Mouse (Mus musculus): ENCODE measurements around the gene Parm1. TPM values are rescaled to one million over a fixed set of nuclear protein-coding genes. Genes with fewer than 3 reads are reported as not detected.

The Parm1 gene
- total and polyA plus RNA-seq, 3 experiments: 0.69 to 6.2 (median 4.4) TPM

DNA sequence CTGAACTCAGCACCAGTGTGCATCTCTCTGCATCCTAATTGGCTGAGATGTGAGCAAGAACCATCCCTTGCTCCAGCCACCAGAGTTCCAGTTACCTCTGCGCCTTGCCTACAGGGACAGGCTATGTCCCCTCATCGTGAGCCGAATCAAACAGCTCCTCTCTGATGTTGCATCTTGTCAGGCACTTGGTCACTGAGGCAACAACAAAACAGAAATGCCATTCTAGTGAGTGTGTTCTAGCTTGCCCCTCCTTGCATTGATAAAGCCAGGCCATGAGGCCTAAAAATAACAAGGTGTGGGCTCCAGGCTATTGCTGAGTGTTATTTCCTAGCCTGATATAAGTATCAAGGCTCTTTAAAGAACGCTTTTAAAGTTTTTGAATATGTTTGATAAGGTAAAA, 64.4 kb downstream of the Parm1 start:
- peaks cover 9% of the 10 kb centered on the region for H3K36me3 ChIP-seq (replicated peaks)
- TF ChIP-seq TAL1 (conservative IDR thresholded peaks at IDR 0.05; ENCODE audit: low read depth, low read length): no peak
- TF ChIP-seq POLR2AphosphoS5 (IDR thresholded peaks at IDR 0.05; ENCODE audit: insufficient replicate concordance, low read depth, low read length): no peak
- TF ChIP-seq GATA1 (IDR thresholded peaks at IDR 0.05; ENCODE audit: borderline replicate concordance, low read length): no peak
- no peak for TF ChIP-seq GATA2 (IDR thresholded peaks at IDR 0.05; ENCODE audit: borderline replicate concordance, low read depth, low read length)
- TF ChIP-seq CTCF (IDR thresholded peaks at IDR 0.05; ENCODE audit: low read depth, low read length): no peak
- DNase-seq (ENCODE audit: low spot score): no peak
- no peaks in the 10 kb centered on the region for H3K9me3 ChIP-seq (replicated peaks)
- H3K4me1 ChIP-seq (ENCODE audit: insufficient read depth, low read depth, low read length): no peaks in the 10 kb centered on the region
- ATAC-seq (ENCODE audit: extremely low read depth, insufficient number of reproducible peaks, low FRiP score, poor library complexity, severe bottlenecking): no peak
- 0 out of 2 replicates have a peak, but pooled peaks cover 2% of the 10 kb centered on the region for H3K27me3 ChIP-seq (ENCODE audit: insufficient read depth, low read length)
- H3K4me3 ChIP-seq (ENCODE audit: low read depth, low read length): no peak overlapping the region

DNA sequence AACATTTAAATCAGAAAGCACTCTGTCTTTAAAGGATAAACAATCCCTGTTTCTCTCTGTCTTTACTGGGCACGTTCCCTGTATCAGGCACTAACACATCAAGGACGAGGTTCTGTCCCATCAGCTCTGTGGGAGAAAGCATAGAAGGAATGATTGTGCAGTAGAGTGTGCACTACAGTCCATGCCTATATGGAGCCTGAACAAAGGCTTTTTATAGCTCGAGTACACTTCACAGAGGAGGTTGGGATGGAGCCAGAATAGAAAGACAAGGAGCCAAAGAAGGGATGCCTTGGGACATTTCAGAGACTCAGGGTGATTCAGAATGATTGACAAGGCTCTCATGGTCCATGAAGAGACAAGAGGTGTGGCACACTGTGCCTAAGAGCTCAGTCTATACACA, 68.8 kb downstream of the Parm1 start:
- no peaks in the 10 kb centered on the region for H3K4me1 ChIP-seq (ENCODE audit: insufficient read depth, low read depth, low read length)
- ATAC-seq (ENCODE audit: extremely low read depth, insufficient number of reproducible peaks, low FRiP score, poor library complexity, severe bottlenecking) (no peak), DNase-seq (ENCODE audit: low spot score) (no peak)
- H3K27me3 ChIP-seq (ENCODE audit: insufficient read depth, low read length): no peaks in the 10 kb centered on the region
- H3K9me3 ChIP-seq (replicated peaks): no peaks in the 10 kb centered on the region
- peaks cover 4% of the 10 kb centered on the region for H3K36me3 ChIP-seq (replicated peaks)
- TF ChIP-seq CTCF (IDR thresholded peaks at IDR 0.05; ENCODE audit: low read depth, low read length) (no peak), POLR2AphosphoS5 (IDR thresholded peaks at IDR 0.05; ENCODE audit: insufficient replicate concordance, low read depth, low read length) (no peak), GATA2 (IDR thresholded peaks at IDR 0.05; ENCODE audit: borderline replicate concordance, low read depth, low read length) (no peak), GATA1 (IDR thresholded peaks at IDR 0.05; ENCODE audit: borderline replicate concordance, low read length) (no peak), TAL1 (conservative IDR thresholded peaks at IDR 0.05; ENCODE audit: low read depth, low read length) (no peak)
- no peak overlapping the region for H3K4me3 ChIP-seq (ENCODE audit: low read depth, low read length)

DNA sequence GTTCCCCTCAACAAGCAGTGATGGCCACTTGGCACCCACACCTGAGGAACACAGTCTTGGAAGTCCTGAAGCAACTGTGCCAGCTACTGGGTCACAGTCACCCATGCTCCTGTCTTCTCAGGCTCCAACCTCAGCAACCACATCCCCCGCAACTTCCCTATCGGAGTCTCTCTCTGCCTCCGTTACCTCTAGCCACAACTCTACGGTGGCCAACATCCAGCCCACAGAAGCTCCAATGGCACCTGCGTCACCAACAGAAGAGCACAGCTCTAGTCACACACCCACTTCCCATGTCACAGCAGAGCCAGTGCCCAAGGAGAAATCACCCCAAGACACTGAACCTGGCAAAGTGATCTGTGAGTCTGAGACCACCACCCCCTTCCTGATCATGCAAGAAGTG, 76.7 kb downstream of the Parm1 start:
- Histone ChIP-seq H3K4me3 (ENCODE audit: low read depth, low read length) (no peak overlapping the region), H3K9me3 (replicated peaks) (no peaks in the 10 kb centered on the region), H3K4me1 (ENCODE audit: insufficient read depth, low read depth, low read length) (peaks cover 7% of the 10 kb centered on the region), H3K27me3 (ENCODE audit: insufficient read depth, low read length) (no peaks in the 10 kb centered on the region), H3K36me3 (replicated peaks) (peaks cover 36% of the 10 kb centered on the region)
- ATAC-seq (ENCODE audit: extremely low read depth, insufficient number of reproducible peaks, low FRiP score, poor library complexity, severe bottlenecking) (no peak), DNase-seq (ENCODE audit: low spot score) (no peak)
- TF ChIP-seq GATA1 (IDR thresholded peaks at IDR 0.05; ENCODE audit: borderline replicate concordance, low read length): no peak
- TF ChIP-seq TAL1 (conservative IDR thresholded peaks at IDR 0.05; ENCODE audit: low read depth, low read length): no peak
- TF ChIP-seq CTCF (IDR thresholded peaks at IDR 0.05; ENCODE audit: low read depth, low read length): no peak
- TF ChIP-seq GATA2 (IDR thresholded peaks at IDR 0.05; ENCODE audit: borderline replicate concordance, low read depth, low read length): no peak
- no peak for TF ChIP-seq POLR2AphosphoS5 (IDR thresholded peaks at IDR 0.05; ENCODE audit: insufficient replicate concordance, low read depth, low read length)

DNA sequence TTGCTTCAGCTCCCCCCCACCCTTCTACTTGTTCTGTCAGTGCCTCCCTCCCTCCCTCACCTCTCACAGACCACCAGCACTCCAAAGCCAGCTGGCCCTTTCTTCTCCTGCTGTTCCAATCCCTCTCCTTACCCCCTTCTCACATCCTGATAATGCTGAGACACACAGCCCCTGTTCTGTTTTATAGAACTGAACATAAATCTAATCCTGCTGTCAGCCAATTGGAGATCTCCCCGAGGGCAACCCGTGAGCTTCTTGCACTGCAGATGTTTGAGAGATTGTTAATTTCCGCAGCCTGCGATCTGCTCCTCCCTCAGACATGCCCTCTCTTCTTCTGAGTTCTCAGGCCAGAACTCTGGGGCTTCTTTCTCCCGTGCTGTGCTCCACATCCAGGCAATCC, 79.8 kb downstream of the Parm1 start:
- H3K4me1 ChIP-seq (ENCODE audit: insufficient read depth, low read depth, low read length): peaks cover 7% of the 10 kb centered on the region
- ATAC-seq (ENCODE audit: extremely low read depth, insufficient number of reproducible peaks, low FRiP score, poor library complexity, severe bottlenecking) (no peak), DNase-seq (ENCODE audit: low spot score) (no peak)
- peaks cover 52% of the 10 kb centered on the region for H3K36me3 ChIP-seq (replicated peaks)
- TF ChIP-seq GATA2 (IDR thresholded peaks at IDR 0.05; ENCODE audit: borderline replicate concordance, low read depth, low read length) (no peak), TAL1 (conservative IDR thresholded peaks at IDR 0.05; ENCODE audit: low read depth, low read length) (no peak), GATA1 (IDR thresholded peaks at IDR 0.05; ENCODE audit: borderline replicate concordance, low read length) (no peak), CTCF (IDR thresholded peaks at IDR 0.05; ENCODE audit: low read depth, low read length) (no peak), POLR2AphosphoS5 (IDR thresholded peaks at IDR 0.05; ENCODE audit: insufficient replicate concordance, low read depth, low read length) (no peak)
- no peaks in the 10 kb centered on the region for H3K9me3 ChIP-seq (replicated peaks)
- H3K27me3 ChIP-seq (ENCODE audit: insufficient read depth, low read length): peaks cover 2% of the 10 kb centered on the region; the same call in 1 of the 2 replicates
- H3K4me3 ChIP-seq (ENCODE audit: low read depth, low read length): no peak overlapping the region

DNA sequence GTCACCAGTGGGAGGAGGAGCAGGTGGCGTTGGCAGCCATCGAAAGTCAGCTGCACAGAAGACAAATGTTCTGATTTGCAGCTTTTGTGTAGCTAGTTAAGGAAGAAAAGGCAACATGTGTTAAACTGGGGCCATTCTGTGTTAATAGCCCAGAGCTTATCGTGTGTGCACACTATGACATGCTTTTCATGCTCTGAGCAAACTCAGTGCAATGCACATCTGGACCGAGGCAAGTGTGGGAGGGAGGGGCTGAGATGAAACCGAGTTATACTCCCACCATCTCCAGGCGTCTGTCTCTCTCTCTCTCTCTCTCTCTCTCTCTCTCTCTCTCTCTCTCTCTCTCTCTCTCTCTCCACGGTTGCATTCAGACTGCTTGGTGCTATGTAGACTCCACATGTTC, 82.4 kb downstream of the Parm1 start:
- no peaks in the 10 kb centered on the region for H3K4me1 ChIP-seq (ENCODE audit: insufficient read depth, low read depth, low read length)
- no peak for TF ChIP-seq GATA2 (IDR thresholded peaks at IDR 0.05; ENCODE audit: borderline replicate concordance, low read depth, low read length)
- no peak for TF ChIP-seq GATA1 (IDR thresholded peaks at IDR 0.05; ENCODE audit: borderline replicate concordance, low read length)
- no peak for TF ChIP-seq CTCF (IDR thresholded peaks at IDR 0.05; ENCODE audit: low read depth, low read length)
- TF ChIP-seq TAL1 (conservative IDR thresholded peaks at IDR 0.05; ENCODE audit: low read depth, low read length): no peak
- TF ChIP-seq POLR2AphosphoS5 (IDR thresholded peaks at IDR 0.05; ENCODE audit: insufficient replicate concordance, low read depth, low read length): no peak
- no peak for ATAC-seq (ENCODE audit: extremely low read depth, insufficient number of reproducible peaks, low FRiP score, poor library complexity, severe bottlenecking)

DNA sequence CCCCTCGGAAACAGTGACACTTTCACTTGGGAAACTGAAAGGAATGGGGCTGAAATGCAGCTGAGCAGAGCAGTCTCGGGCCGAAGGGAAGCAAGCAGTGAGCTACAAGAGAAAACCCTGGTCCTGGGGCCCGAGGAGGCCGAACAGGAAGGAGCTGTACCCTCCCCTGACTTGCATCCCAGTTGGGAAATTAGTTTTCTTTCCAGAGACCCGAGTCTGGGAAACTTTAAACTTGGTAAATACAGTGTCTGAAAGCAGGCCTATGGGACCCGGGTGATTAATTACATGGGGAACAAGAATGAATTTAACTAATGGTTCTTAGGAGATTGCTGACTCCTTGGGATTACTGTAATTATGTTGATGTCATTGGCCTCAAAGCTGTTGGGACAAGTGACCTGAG, 85.9 kb downstream of the Parm1 start:
- Histone ChIP-seq H3K27me3 (ENCODE audit: insufficient read depth, low read length) (peaks cover 2% of the 10 kb centered on the region; the same call in 1 of the 2 replicates), H3K4me3 (ENCODE audit: low read depth, low read length) (no peak overlapping the region), H3K9me3 (replicated peaks) (no peaks in the 10 kb centered on the region), H3K4me1 (ENCODE audit: insufficient read depth, low read depth, low read length) (no peaks in the 10 kb centered on the region), H3K36me3 (replicated peaks) (peaks cover 28% of the 10 kb centered on the region)
- ATAC-seq (ENCODE audit: extremely low read depth, insufficient number of reproducible peaks, low FRiP score, poor library complexity, severe bottlenecking) (no peak), DNase-seq (ENCODE audit: low spot score) (no peak)
- TF ChIP-seq GATA1 (IDR thresholded peaks at IDR 0.05; ENCODE audit: borderline replicate concordance, low read length) (no peak), CTCF (IDR thresholded peaks at IDR 0.05; ENCODE audit: low read depth, low read length) (no peak), POLR2AphosphoS5 (IDR thresholded peaks at IDR 0.05; ENCODE audit: insufficient replicate concordance, low read depth, low read length) (no peak), GATA2 (IDR thresholded peaks at IDR 0.05; ENCODE audit: borderline replicate concordance, low read depth, low read length) (no peak), TAL1 (conservative IDR thresholded peaks at IDR 0.05; ENCODE audit: low read depth, low read length) (no peak)

More for the DNA sequence above, 82.4 kb downstream of the Parm1 start:
- DNase-seq (ENCODE audit: low spot score): no peak
- Histone ChIP-seq H3K4me3 (ENCODE audit: low read depth, low read length) (no peak overlapping the region), H3K9me3 (replicated peaks) (no peaks in the 10 kb centered on the region), H3K27me3 (ENCODE audit: insufficient read depth, low read length) (peaks cover 2% of the 10 kb centered on the region; the same call in 1 of the 2 replicates), H3K36me3 (replicated peaks) (peaks cover 42% of the 10 kb centered on the region)
